Mouse (Mus musculus) NIH3T3 (cell line): ENCODE measurements at regions not wholly inside any gene's neighbourhood (a gene's known extent, or its start where the extent isn't known, plus 50 kb on each side); places are given as distances from the start of the nearest gene placed in this dataset.
A peak's percentile ranks its signal among the peaks of the same experiment; 100 is the strongest.

Experiments
- DNase-seq: peaks from one replicate; pipeline ENCODE4 v3.0.0-alpha.2; 2012; ENCODE audit warnings: low read depth

DNA sequence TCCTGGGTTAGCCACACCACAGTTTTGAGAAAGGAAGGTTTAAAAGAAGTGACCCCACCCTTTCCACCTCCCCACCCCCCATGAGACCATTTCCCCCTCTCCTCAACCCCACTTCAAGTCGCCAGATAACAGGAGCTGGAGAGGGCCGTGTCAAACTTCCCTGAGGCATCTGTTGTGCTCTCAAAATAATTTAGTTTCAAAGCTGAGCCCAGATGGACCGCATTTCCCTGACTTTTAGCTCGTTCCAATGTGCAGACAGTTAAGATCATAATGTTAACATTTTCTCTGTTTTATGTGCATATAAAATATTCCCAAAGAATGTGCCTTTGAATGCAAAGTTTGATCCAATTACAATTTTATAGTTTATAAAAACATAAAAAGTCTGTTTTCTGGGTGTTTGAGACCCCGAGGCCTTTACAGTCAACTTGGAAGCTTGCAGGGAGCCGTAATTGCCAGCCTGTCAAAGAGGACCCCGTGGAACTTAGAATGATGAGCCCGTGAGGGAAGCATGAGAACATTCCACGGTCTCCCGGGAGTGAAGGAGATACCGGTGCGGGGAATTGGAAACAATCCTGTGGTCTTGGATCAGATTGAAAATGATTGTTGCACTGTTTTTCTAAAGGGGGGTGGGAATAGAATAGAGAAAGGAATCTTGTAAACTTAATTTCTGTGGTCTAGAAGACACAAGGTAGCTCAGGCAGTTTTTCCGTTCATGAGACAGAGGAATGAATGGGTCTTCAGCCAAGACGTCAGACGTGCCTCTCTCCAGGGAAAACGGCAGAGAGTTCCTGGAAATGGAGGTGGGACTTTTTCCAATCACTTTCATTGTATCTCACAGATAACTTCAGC, 903.3 kb downstream of the Mrps31 start:
- no peak for DNase-seq

DNA sequence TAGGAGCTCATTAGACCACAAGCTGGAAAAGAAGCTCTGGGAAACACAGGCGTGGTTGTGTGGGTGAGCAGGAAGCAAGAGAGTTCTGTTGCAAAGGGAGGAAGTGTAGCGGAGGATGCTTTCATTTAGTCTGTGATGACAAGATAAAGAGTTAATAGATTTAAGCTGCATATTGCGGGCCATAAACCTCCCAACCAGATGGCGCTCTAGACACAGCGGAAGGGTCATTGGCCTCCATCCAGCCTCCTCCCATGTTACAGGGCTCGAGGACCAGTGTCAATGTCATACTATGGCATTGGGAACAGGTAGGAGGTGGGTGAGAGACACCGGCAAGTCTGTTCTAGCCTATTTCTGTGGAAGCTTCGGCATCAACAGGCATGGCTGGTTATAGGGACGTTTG, 908.4 kb downstream of the Mrps31 start:
- DNase-seq: peak; percentile 20

DNA sequence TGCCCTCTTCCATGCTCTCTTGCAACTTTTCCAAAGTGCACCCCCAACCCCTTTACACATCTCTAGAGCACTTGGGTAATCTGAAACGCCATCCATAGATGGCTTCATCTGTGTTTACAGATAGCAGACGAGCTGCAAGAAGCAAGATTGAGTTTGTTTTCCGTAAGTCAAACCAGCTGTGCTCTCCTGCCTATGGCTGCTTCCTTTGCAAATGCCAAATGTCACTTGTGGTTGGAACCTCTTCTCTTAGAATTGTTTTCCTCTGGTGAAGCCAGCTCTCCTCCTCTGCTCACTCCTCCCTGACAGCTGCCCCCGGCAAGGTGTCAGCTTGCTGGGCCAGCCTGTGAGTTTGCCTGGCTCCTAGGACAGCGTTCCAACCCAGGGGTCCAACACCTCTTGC, 910.0 kb downstream of the Mrps31 start:
- peak; percentile 10 for DNase-seq

DNA sequence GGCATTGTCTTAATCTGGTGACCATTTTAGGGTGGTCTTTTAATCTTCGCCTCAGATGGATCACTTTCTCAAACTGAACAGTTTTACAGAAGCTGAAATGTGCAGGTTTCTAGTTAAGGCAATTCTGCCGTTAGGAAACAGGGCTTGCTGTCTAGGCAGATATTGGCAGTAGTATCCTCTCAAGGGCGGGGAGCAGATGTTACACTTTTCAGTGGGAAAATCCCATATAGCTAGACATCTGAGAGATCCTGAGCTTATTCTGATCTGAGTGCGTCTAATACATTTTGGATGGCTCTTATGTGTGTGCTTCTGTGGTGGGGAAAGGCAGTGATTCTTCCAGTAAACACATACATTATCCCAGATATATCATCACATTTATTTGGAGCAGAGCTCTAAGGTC, 916.1 kb downstream of the Mrps31 start:
- DNase-seq: no peak

DNA sequence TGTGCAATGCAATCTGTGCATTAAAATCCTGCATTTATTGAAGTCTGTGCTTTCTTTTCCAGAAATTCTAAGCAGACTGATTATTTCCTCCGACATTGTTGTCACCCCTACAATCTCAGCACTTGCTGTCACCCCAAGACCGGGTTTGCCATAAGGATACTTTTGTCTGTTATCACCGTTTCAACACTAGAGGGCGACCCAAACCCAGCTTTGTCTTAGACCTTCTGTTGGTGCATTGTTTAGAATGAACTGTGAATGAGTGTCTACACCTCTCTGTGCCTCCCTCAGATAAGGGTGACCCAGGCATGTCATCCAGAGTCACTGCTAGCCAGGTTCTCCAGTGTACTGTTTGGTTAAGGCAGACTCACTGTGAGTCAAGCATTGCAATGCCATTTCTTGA, 933.0 kb downstream of the Mrps31 start:
- DNase-seq: peak; percentile 74

DNA sequence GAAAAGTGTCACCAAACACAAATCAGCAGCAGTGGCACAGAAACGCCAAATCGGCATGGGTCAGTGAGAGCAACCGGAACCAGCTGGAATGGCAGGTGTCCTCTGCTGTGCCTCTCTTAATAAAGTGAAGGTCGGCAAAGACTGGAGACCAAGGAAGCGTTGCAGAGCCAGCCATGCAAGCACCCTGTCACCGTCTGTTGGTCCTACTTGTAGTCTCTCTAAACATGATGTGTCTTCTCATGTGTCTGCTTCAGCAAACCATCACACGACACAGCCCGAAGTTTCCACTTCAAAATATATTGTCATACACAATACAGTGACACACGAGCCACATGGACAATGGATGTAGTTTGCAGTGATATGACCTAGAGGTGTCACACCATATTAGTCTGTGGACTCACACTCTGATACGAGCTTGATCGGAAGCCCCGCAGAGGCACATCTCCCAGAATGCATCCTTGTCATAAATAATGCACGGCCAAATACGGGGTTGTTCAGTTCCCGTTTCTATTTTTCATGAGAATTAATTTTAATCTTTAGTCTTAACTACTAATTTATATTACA, 940.3 kb downstream of the Mrps31 start:
- no peak for DNase-seq

DNA sequence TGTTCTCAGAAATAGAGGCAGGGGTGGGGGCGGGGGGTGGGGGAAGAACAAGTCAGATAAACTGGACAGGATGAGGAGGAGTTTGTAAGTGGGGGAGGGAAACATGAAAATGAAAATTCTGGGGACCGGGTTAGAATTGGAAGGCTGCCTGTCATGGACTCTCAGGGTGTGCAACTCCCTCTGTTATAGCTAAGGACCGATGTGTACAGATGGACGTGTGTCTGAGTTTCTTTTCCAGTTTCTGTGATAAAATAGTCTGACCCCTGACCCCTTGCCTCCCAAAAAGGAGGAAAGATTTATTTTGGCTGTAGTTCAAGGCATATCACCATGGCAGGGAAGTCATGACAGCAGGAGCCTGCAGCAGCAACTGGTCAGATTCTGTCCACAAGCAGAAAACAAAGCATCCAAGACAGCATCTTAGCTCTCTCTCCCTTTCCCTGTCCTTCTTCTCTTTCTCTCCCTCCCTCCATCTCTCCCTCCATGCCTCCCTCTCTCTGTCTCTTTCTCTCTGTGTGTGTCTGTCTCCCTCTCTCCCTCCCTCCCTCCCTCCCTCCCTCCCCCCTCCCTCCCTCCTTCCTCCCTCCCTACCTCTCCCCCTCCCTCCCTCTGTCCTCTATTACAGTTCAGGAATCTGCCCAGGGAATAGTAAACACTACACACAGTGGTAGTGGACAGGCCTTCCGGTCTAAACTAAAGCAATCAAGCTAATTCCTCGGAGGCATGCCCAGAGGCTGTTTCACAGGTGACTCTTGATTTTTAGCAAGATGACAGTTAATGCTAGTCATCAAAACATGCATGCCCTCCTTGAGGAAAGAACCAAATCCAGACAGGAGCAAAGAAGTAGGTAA, 941.3 kb downstream of the Mrps31 start:
- no peak for DNase-seq

DNA sequence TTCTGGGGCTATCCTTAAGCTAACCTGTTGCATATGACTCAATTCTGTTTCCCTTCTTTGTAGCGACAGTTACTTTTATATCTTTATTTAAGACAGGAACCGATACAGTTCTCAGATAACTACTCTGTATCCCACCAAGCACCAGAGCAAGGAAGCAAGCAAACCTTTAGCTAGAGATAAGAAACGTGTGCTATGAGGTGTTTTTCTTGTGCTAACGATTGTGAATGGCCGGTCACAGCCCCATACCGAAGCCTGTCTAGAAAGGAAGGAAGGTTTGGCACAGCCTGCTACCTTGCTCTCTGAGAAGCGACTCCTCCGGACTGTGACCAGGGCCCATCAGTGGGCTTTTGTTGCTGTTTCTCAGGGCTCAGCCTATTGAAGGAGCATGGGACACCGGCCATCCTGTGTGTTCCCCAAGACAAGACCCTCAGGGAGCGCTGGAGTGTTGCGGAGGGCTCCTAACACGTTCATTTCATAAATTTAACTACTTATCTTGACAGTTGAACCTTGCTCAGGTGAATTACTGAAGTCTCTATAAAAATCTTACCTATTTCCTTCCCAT, 949.0 kb downstream of the Mrps31 start:
- DNase-seq: no peak

DNA sequence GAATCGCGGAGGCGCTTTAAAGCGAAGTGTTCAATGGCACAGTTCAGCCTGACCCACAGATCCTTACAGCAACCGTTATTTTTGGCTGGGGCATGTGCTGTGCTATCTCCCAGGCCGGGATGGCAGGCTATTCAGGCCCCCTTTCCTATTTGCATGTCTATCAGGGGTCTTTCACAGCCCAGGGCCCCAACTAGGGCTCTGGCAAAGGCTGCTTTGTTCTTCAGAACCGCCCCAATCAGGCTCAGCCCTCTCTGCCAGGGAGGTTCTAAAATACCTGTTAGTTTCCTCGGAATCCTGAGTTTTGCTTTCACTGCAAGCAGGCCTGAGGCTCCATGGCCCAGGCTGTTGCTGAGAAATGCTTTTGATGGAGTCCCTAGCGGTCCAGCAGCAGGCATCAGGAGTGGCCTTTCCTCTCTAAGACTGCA, 949.7 kb downstream of the Mrps31 start:
- DNase-seq: no peak
